Comparison of ENCODE assay signal across 8 mouse cellular contexts in the genomic region with DNA sequence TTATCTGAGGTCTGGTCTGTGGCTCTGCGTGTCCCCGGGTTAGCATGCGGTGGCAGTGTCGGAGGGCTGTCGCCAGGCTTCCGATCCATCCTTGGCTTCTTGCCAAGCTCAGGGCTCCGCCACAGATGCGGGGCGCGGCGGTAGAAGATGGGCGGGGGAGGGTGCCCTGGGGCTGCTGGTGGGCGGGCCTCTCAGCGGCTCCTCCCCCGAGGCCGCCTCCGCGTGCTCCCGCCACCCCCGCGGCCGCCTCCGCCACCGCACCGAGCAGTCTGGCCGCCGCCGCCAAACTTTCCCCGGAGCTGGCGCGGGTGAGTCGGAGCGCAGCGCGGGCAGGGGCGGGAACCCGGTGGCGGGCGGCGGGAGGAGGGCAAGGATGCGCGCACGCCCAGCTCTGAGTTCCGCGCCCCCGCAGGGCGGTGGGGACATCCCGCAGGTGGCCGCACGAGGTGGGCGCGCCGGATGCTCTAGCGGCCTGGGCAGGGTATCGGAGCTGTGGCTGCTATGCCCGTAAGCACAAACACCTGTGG. TPM values are rescaled to one million over a fixed set of nuclear protein-coding genes. Genes with fewer than 3 reads are reported as not detected.
A peak's percentile ranks its signal among the peaks of the same experiment; 100 is the strongest.
DNase-seq lines count a peak whose midpoint lies in the region; ATAC-seq and TF ChIP-seq lines count a peak whose summit lies in the region.

Gene Hrh1, plus strand, starts transcription at position 246 of the 527 bp plus-strand sequence.

- H3K27ac ChIP-seq in embryonic facial prominence, embryonic 12.5 days: no peak within 1 kb of the TSS
- H3K27ac ChIP-seq in heart, postnatal 0 days (ENCODE audit: low read depth): no peak within 1 kb of the TSS
- no peak within 1 kb of the TSS for H3K27ac ChIP-seq in stomach, embryonic 14.5 days (ENCODE audit: low read length)

- peaks cover 11% of the 10 kb centered on the region; the same call in 1 of the 2 replicates for H3K4me1 ChIP-seq in embryonic facial prominence, embryonic 12.5 days
- peaks cover 13% of the 10 kb centered on the region for H3K4me1 ChIP-seq in heart, postnatal 0 days (ENCODE audit: control insufficient read depth, insufficient read depth)
- peaks cover 10% of the 10 kb centered on the region for H3K4me1 ChIP-seq in stomach, embryonic 14.5 days (ENCODE audit: control insufficient read depth, insufficient read depth, low read length)

- H3K4me3 ChIP-seq in embryonic facial prominence, embryonic 12.5 days: peak within 1 kb of the TSS; percentile 51
- H3K4me3 ChIP-seq in heart, postnatal 0 days (ENCODE audit: low read depth, low read length): peak within 1 kb of the TSS; percentile 52
- H3K4me3 ChIP-seq in stomach, embryonic 14.5 days (ENCODE audit: low read depth, low read length): peak within 1 kb of the TSS; percentile 49

- peak; percentile 28 for DNase-seq in CD4-positive helper T cell, adult 2 months (ENCODE audit: low read depth, low spot score)
- DNase-seq in T-cell, adult 2 months (ENCODE audit: low spot score): peak; percentile 26
- peak; percentile 10 for DNase-seq in heart, postnatal 0 days (ENCODE audit: low spot score)
- DNase-seq in left cerebral cortex, postnatal 10 days (ENCODE audit: extremely low spot score in 1 of 2, low spot score in 2 of 2): peak in 1 of 2 experiments; percentile 75
- DNase-seq in lung, postnatal 4 days: peak; percentile 42 to 51
- no peak for DNase-seq in layer of hippocampus, adult 9-10 months (ENCODE audit: low spot score)

- H3K4me2 ChIP-seq in embryonic facial prominence, embryonic 12.5 days (replicated peaks): peak within 1 kb of the TSS; percentile 96
- peak within 1 kb of the TSS; percentile 69 for H3K4me2 ChIP-seq in heart, postnatal 0 days (ENCODE audit: low read depth, low read length)
- peak within 1 kb of the TSS; percentile 96 for H3K4me2 ChIP-seq in stomach, embryonic 14.5 days (replicated peaks; ENCODE audit: low read depth, low read length)

- TF ChIP-seq CTCF in heart, postnatal 0 days (IDR thresholded peaks at IDR 0.05; ENCODE audit: low read depth): no peak

- TF ChIP-seq EP300 in heart, postnatal 0 days (IDR thresholded peaks at IDR 0.05; ENCODE audit: low read depth): no peak

- H3K36me3 ChIP-seq in embryonic facial prominence, embryonic 12.5 days: no peaks in the 10 kb centered on the region
- no peaks in the 10 kb centered on the region for H3K36me3 ChIP-seq in heart, postnatal 0 days (replicated peaks; ENCODE audit: control insufficient read depth, insufficient read depth, low read length)
- H3K36me3 ChIP-seq in stomach, embryonic 14.5 days (ENCODE audit: control insufficient read depth, insufficient read depth, low read length): no peaks in the 10 kb centered on the region

- H3K27me3 ChIP-seq in embryonic facial prominence, embryonic 12.5 days: peaks cover 71% of the 10 kb centered on the region
- H3K27me3 ChIP-seq in heart, postnatal 0 days (ENCODE audit: control insufficient read depth, insufficient read depth, low read length): peaks cover 54% of the 10 kb centered on the region
- H3K27me3 ChIP-seq in stomach, embryonic 14.5 days (ENCODE audit: control insufficient read depth, insufficient read depth, low read length): peaks cover 27% of the 10 kb centered on the region

- peak within 1 kb of the TSS; percentile 57 for H3K9ac ChIP-seq in embryonic facial prominence, embryonic 12.5 days
- no peak within 1 kb of the TSS for H3K9ac ChIP-seq in heart, postnatal 0 days (replicated peaks; ENCODE audit: low read depth, low read length)
- 0 out of 2 replicates have a peak within 1 kb of the TSS, but pooled peaks have one; percentile 10 for H3K9ac ChIP-seq in stomach, embryonic 14.5 days (replicated peaks; ENCODE audit: low read depth, low read length)

- no peaks in the 10 kb centered on the region for H3K9me3 ChIP-seq in embryonic facial prominence, embryonic 12.5 days
- no peaks in the 10 kb centered on the region for H3K9me3 ChIP-seq in heart, postnatal 0 days (replicated peaks; ENCODE audit: control insufficient read depth, low read length)
- H3K9me3 ChIP-seq in stomach, embryonic 14.5 days (ENCODE audit: control insufficient read depth, low read depth, low read length): no peaks in the 10 kb centered on the region

- no peak; the same call in 1 of the 2 replicates for ATAC-seq in embryonic facial prominence, embryonic 12.5 days (ENCODE audit: insufficient number of reproducible peaks, insufficient read depth, low FRiP score, low TSS enrichment)
- no peak for ATAC-seq in heart, postnatal 0 days (ENCODE audit: insufficient read depth, low read depth)
- ATAC-seq in stomach, embryonic 14.5 days (ENCODE audit: insufficient number of reproducible peaks, insufficient read depth, low FRiP score, low read depth): peak; percentile 56; the same call in 1 of the 2 replicates

- WGBS in embryonic facial prominence, embryonic 12.5 days: under 1% methylated on average over 51 of the region's 56 CpGs
- under 1% methylated on average over 37 of the region's 56 CpGs for WGBS in heart, postnatal 0 days
- WGBS in stomach, embryonic 14.5 days: under 1% methylated on average over 56 of the region's 56 CpGs

- intact Hi-C loops in left cerebral cortex, postnatal 10 days (cut with DNase I): loop anchor here (5.0 kb wide), 2 partner anchors 35 to 50 kb away; no protein-coding TSS in a partner anchor

RNA-seq across cellular contexts. Expression of gene Hrh1, which starts in this region (rescaled TPM):
- 0.10 and 0.24 TPM in 2 replicates for polyA plus RNA-seq in embryonic facial prominence, embryonic 12.5 days (2016; fragmentation: Nextera tagmentation; extraction: Ambion mirVana)
- total RNA-seq in heart, postnatal 0 days (2014; rRNA removed; ENCODE audit: low replicate concordance): not detected in 2 replicates
- polyA plus RNA-seq in heart, postnatal 0 days (2015; fragmentation: Nextera tagmentation; extraction: Ambion mirVana): 0.04 TPM in 1 of 2 replicates, not detected in the other
- 10 to 100 TPM; 13.7 to 15.8 TPM for total RNA-seq in left cerebral cortex, postnatal 10 days (2021)
- polyA plus RNA-seq in stomach, embryonic 14.5 days (2014; fragmentation: Nextera tagmentation; extraction: Ambion mirVana): not detected in 2 replicates

Comparison
In these comparisons a context has a peak if more than half of its experiments do, and no peak if none do; other contexts are left out.
1. RNA of gene Hrh1 (total RNA-seq): 13.7 to 15.8 TPM in left cerebral cortex, postnatal 10 days; not detected in heart, postnatal 0 days; every median in the first group is over 10 times any median in the second.
2. Peak in DNase-seq, H3K4me3 ChIP-seq and H3K4me2 ChIP-seq in heart, postnatal 0 days; RNA of the gene not detected or under 1 TPM.
3. Peak in ATAC-seq, H3K4me3 ChIP-seq, H3K9ac ChIP-seq and H3K4me2 ChIP-seq in stomach, embryonic 14.5 days; RNA of the gene not detected or under 1 TPM.
4. Peak in every context shown above with its lines, with median percentiles within 50 percentile points of each other: H3K4me2 ChIP-seq and H3K4me3 ChIP-seq.